Mouse (Mus musculus) bone marrow macrophage, adult 2 months (primary cell): ENCODE measurements at regions not wholly inside any gene's neighbourhood (a gene's known extent, or its start where the extent isn't known, plus 50 kb on each side); places are given as distances from the start of the nearest gene placed in this dataset.

Experiments
- H3K27ac ChIP-seq: 2 replicates; pipeline ENCODE4 v1.5.1; 2012; ENCODE audit warnings: low read depth, low read length; ENCODE audit not compliant: insufficient read depth
- H3K4me1 ChIP-seq: 2 replicates; pipeline ENCODE4 v1.6.1; 2012; ENCODE audit warnings: low read length; ENCODE audit not compliant: control insufficient read depth, insufficient read depth
- H3K4me3 ChIP-seq: 2 replicates; pipeline ENCODE4 v1.5.1; 2012; ENCODE audit warnings: mild to moderate bottlenecking, low read length, moderate library complexity; ENCODE audit not compliant: insufficient read depth
- CTCF ChIP-seq: IDR thresholded peaks from 2 replicates; pipeline ENCODE4 v1.5.1; 2012; ENCODE audit warnings: low read depth, mild to moderate bottlenecking, low read length, moderate library complexity
- POLR2A ChIP-seq: IDR thresholded peaks from 2 replicates; pipeline ENCODE4 v1.6.1; 2012; ENCODE audit warnings: mild to moderate bottlenecking, low read depth, low read length, borderline replicate concordance

GRCm38 (mm10) chr5:74943737-74944403 is 100.7 kb downstream of the Chic2 start:
- peak overlapping the region; percentile 17; the same call in 1 of the 2 replicates for H3K4me3 ChIP-seq

GRCm38 (mm10) chr5:74941426-74941825 is 103.1 kb downstream of the Chic2 start:
- Histone ChIP-seq H3K4me3 (no peak overlapping the region), H3K27ac (no peak overlapping the region), H3K4me1 (no peaks in the 10 kb centered on the region)
- no peak for TF ChIP-seq POLR2A
- TF ChIP-seq CTCF = no peak

More at GRCm38 (mm10) chr5:74943737-74944403, 100.7 kb downstream of the Chic2 start:
- no peak overlapping the region for H3K27ac ChIP-seq
- TF ChIP-seq CTCF = peak; percentile 80
- TF ChIP-seq POLR2A = no peak
- H3K4me1 ChIP-seq = no peaks in the 10 kb centered on the region

DNA sequence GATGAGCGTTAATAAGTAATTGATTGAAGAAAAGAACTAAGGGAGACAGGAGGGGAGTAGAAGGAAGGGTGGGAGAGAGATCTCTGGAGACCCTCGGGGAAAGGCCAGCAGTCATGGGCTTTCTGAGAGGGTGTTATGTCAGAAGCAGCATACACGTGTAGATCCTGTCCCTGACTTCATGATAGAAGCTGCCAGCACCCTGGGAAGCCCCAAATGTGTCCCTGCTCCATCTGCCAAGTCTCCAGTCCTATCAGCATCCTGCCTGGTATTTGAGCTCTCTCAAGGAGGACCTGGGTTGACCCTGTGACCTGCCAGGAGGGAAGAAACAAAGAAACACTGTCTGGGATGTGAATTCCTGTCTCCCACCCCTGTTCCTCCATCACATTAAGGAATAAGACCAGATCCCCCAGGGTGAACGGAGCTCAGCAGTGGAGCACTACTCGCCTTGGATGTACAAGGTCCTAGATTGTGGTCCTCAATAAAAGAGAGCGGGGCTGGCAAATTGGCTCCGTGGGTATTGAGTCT is 107.1 kb downstream of the Chic2 start:
- Histone ChIP-seq H3K27ac (no peak overlapping the region), H3K4me1 (no peaks in the 10 kb centered on the region), H3K4me3 (no peak overlapping the region)
- TF ChIP-seq POLR2A (no peak), CTCF (no peak)

GRCm38 (mm10) chr5:74936087-74936486 is 108.5 kb downstream of the Chic2 start:
- Histone ChIP-seq H3K4me1 (no peaks in the 10 kb centered on the region), H3K27ac (no peak overlapping the region), H3K4me3 (no peak overlapping the region)
- TF ChIP-seq POLR2A (no peak), CTCF (no peak)

- TF ChIP-seq CTCF = no peak
- no peak for TF ChIP-seq POLR2A
- no peaks in the 10 kb centered on the region for H3K4me1 ChIP-seq
- no peak overlapping the region for H3K27ac ChIP-seq
- no peak overlapping the region for H3K4me3 ChIP-seq
These were observed 108.9 kb downstream of the Chic2 start for GRCm38 (mm10) chr5:74935676-74936075.

- Histone ChIP-seq H3K4me1 (no peaks in the 10 kb centered on the region), H3K4me3 (no peak overlapping the region), H3K27ac (no peak overlapping the region)
- TF ChIP-seq POLR2A = no peak
- TF ChIP-seq CTCF = no peak
These were observed 111.3 kb downstream of the Chic2 start for GRCm38 (mm10) chr5:74933276-74933675.

DNA sequence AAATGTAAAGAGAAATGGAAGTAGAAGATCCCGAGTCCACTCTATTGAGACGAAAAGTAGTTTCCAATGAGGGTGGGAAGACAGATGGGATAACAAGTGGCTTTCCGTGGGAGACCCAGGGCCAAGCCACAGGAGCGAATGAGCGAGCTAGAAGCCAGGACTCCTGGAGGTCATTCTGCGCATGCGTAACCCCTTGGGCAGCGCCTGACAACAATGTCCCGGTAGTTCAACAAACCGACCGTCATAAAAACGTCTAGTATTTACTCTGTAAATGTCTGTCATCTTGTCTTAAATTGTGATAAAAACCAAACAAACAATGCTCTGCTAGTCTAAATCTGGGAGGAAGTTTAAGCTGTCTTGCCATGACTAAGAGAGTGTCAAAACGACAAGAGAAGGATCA is 112.4 kb downstream of the Chic2 start:
- no peaks in the 10 kb centered on the region for H3K4me1 ChIP-seq
- no peak overlapping the region for H3K4me3 ChIP-seq
- no peak overlapping the region for H3K27ac ChIP-seq
- TF ChIP-seq CTCF = no peak
- no peak for TF ChIP-seq POLR2A

GRCm38 (mm10) chr5:74931765-74932164 is 112.8 kb downstream of the Chic2 start:
- H3K4me1 ChIP-seq = no peaks in the 10 kb centered on the region
- no peak overlapping the region for H3K4me3 ChIP-seq
- TF ChIP-seq POLR2A (no peak), CTCF (no peak)
- H3K27ac ChIP-seq = no peak overlapping the region

DNA sequence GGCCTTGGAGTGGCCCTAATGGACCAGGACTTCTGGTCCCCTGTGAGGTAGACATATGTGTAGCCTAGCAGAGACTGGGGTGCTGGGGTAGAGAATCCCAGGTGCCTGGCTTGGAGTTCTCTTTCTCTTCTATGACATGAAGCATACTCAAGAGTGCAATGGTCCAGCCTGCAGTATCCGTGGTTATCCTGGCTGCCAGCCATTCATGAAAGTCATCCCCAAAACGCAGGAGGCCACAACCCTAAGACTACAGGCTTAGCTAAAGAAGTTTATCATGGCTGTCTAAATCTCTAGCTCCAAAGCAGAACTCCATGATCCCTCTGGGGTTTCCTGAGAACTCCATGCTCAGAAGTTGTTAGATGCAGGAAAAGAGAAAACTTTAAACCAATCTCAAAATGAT is 117.0 kb downstream of the Chic2 start:
- TF ChIP-seq POLR2A = no peak
- TF ChIP-seq CTCF = no peak
- H3K4me1 ChIP-seq = no peaks in the 10 kb centered on the region
- no peak overlapping the region for H3K27ac ChIP-seq
- no peak overlapping the region for H3K4me3 ChIP-seq

DNA sequence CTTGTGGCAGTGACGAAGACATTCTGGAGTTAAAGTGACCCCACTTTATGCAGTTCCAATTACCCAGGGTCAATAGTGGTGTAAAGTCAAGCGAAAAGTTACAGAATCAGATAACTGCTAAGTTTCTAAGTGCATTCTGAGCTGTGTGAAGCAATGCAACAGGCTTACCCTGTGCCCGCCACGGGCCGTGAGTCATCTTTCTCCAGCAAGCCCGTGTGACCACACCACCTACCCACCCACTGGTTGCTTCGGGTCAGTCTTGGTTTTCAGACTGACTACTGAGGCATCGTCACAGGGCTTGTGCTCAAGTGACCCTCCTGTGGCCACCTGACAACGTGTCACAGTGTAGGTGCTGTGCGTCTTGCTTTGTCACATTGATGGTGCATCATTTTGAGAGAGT is 118.8 kb downstream of the Chic2 start:
- Histone ChIP-seq H3K27ac (no peak overlapping the region), H3K4me1 (no peaks in the 10 kb centered on the region), H3K4me3 (no peak overlapping the region)
- TF ChIP-seq POLR2A (no peak), CTCF (no peak)

DNA sequence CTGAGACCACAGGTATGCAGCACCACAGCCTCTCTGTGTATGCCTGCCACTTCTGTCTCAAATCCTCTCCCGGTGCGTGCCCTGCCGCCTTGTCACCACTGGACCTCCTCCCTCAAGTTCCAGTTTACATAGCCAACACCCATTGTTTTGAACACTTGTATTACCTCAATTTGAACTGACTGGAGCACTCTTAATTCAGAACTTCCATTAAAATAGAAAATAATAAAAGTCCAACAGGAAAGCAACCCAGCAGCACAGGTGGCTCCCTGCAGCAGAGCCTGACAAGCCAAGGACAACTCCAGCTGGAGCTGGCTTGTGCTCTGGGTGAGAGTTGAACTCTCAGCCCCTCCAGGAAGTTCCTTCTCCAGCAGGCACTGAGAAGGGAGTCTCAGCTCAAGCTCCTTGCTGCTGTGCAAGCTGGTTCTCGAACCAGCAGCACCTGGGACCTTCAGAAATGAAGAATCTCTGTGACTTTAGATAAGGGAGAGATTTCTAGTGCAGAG is 120.5 kb downstream of the Chic2 start:
- H3K4me1 ChIP-seq = no peaks in the 10 kb centered on the region
- TF ChIP-seq CTCF = no peak
- TF ChIP-seq POLR2A = no peak
- H3K27ac ChIP-seq = no peak overlapping the region
- no peak overlapping the region for H3K4me3 ChIP-seq

GRCm38 (mm10) chr5:74923337-74923736 is 121.2 kb downstream of the Chic2 start:
- H3K27ac ChIP-seq = no peak overlapping the region
- H3K4me1 ChIP-seq = no peaks in the 10 kb centered on the region
- TF ChIP-seq CTCF = no peak
- no peak for TF ChIP-seq POLR2A
- H3K4me3 ChIP-seq = no peak overlapping the region
